ENCODE assay signal across 25 mouse cellular contexts in the genomic region with DNA sequence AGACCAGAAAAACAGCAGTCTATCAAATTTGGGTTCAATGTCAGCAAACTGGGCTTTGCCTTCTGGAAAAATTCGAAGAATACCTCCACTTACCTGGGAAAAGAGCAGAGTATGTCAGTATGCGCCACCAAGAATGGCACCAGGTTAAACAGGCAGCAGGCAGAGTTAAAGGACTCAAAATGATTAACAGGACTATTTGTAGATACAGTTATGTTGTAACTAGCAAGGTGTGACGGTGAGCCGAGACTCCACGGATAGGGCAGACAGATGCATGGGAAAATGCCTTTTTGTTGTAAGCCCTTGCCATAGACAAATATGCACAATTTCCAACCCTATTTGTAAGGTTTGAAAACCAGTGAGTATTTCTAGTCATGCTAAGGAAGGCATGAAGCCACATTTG. TPM values are rescaled to one million over a fixed set of nuclear protein-coding genes. Genes with fewer than 3 reads are reported as not detected.
DNase-seq lines count a peak whose midpoint lies in the region; ATAC-seq and TF ChIP-seq lines count a peak whose summit lies in the region.
"Had no signal": no experiment of that assay in that cellular context is flagged by ENCODE, and none has a peak within 500 bp of the region (broad histone marks: within the 10 kb centered on the region; RNA-seq: fewer than 3 reads in every experiment).

No protein-coding gene starts in this region.

- no peak overlapping the region for H3K27ac ChIP-seq in left cerebral cortex, adult 2 months
- H3K27ac ChIP-seq: embryonic facial prominence, embryonic 10.5 days; embryonic facial prominence, embryonic 13.5 days; gastrocnemius, adult 2 months; hindbrain, embryonic 12.5 days; hindbrain, embryonic 15.5 days had no signal

- peak; percentile 56 for DNase-seq in kidney, adult 11 months
- no peak for DNase-seq in kidney, postnatal 10 days
- DNase-seq in kidney, adult 9 months: peak; percentile 66
- peak; percentile 33 for DNase-seq in kidney, postnatal 14 days
- no peak for DNase-seq in left cerebral cortex, adult 18-20 months (ENCODE audit: low spot score in 2 of 2)
- no peak for DNase-seq in left cerebral cortex, adult 2 months (ENCODE audit: extremely low spot score in 1 of 2, low spot score in 2 of 2)
- DNase-seq: adrenal gland, postnatal 10 days; adrenal gland, postnatal 36 days; cerebellum, adult 11 months; cerebellum, adult 2 months; cerebellum, adult 9-11 months; cerebellum, postnatal 36 days; embryo, embryonic 11 days; forebrain, postnatal 0 days; gastrocnemius, adult 2 months; gastrocnemius, postnatal 14 days; heart, adult 11 months had no signal

- ATAC-seq in cerebellum, adult (ENCODE audit: insufficient number of reproducible peaks, low FRiP score, low TSS enrichment): no peak
- ATAC-seq: forebrain, embryonic 14.5 days; forebrain, postnatal 0 days; Patski had no signal

- TF ChIP-seq CTCF in left cerebral cortex, adult 2 months (IDR thresholded peaks at IDR 0.05): no peak

- no peak overlapping the region for H3K4me3 ChIP-seq in left cerebral cortex, adult 2 months
- H3K4me3 ChIP-seq: embryonic facial prominence, embryonic 10.5 days; embryonic facial prominence, embryonic 13.5 days; erythroblast, embryonic 14.5 days; gastrocnemius, adult 2 months; hindbrain, embryonic 12.5 days; hindbrain, embryonic 15.5 days had no signal

- intact Hi-C loops in left cerebral cortex, adult 2 months (cut with DNase I): no loop called here

RNA-seq across cellular contexts. Expression of a gene that starts 16.4 kb away (rescaled TPM):
- total RNA-seq in left cerebral cortex, adult 18-20 months (2021): 10 to 100 TPM; 13.0 to 13.5 TPM
- 10 to 100 TPM; 13.8 to 15.5 TPM for total RNA-seq in left cerebral cortex, adult 2 months (2021)

RNA-seq across cellular contexts. Expression of a gene that starts 16.6 kb away (rescaled TPM):
- total RNA-seq in left cerebral cortex, adult 18-20 months (2021): 10 to 100 TPM; 33.4 to 34.2 TPM
- 10 to 100 TPM; 35.1 to 36.5 TPM for total RNA-seq in left cerebral cortex, adult 2 months (2021)

RNA-seq across cellular contexts. Expression of a gene that starts 35.1 kb away (rescaled TPM):
- total RNA-seq in left cerebral cortex, adult 18-20 months (2021): 10 to 100 TPM; 61.4 to 69.5 TPM
- total RNA-seq in left cerebral cortex, adult 2 months (2021): 10 to 100 TPM; 66.7 to 68.4 TPM

RNA-seq across cellular contexts. Expression of a gene that starts 51.1 kb away (rescaled TPM):
- total RNA-seq in left cerebral cortex, adult 18-20 months (2021): 10 to 100 TPM; 19.5 to 23.3 TPM
- total RNA-seq in left cerebral cortex, adult 2 months (2021): 10 to 100 TPM; 19.0 to 20.3 TPM

RNA-seq across cellular contexts. Expression of a gene that starts 51.2 kb away (rescaled TPM):
- total RNA-seq in left cerebral cortex, adult 18-20 months (2021): 10 to 100 TPM; 57.4 to 63.2 TPM
- 10 to 100 TPM; 54.7 to 65.8 TPM for total RNA-seq in left cerebral cortex, adult 2 months (2021)

Comparison
In these comparisons a context has a peak if more than half of its experiments do, and no peak if none do; other contexts are left out.
1. DNase-seq: peak in kidney, adult 11 months (single experiment), kidney, adult 9 months (single experiment) and kidney, postnatal 14 days (single experiment); none in kidney, postnatal 10 days (single experiment), left cerebral cortex, adult 18-20 months (0 of 2) and left cerebral cortex, adult 2 months (0 of 2).